Mouse (Mus musculus) G1E (cell line): ENCODE data around the gene Mllt10. TPM values are rescaled to one million over a fixed set of nuclear protein-coding genes. Genes with fewer than 3 reads are reported as not detected.
A peak's percentile ranks its signal among the peaks of the same experiment; 100 is the strongest.

Source experiments
- ATAC-seq: 2 replicates; pipeline ENCODE4 v1.8.0; 2016; ENCODE audit warnings: mild to moderate bottlenecking; ENCODE audit not compliant: insufficient number of reproducible peaks, poor library complexity, low FRiP score, severe bottlenecking; ENCODE audit errors: extremely low read depth
- DNase-seq: peaks from one replicate; pipeline ENCODE4 v3.0.0; 2012; ENCODE audit warnings: low spot score
- H3K27me3 ChIP-seq: 2 replicates; pipeline ENCODE4 v1.6.1; 2012; ENCODE audit warnings: mild to moderate bottlenecking, low read length, inconsistent platforms; ENCODE audit not compliant: insufficient read depth
- H3K36me3 ChIP-seq: replicated peaks from 2 replicates; pipeline ENCODE3; 2012; ENCODE audit warnings: mild to moderate bottlenecking, inconsistent platforms
- H3K4me1 ChIP-seq: 2 replicates; pipeline ENCODE4 v1.6.1; 2012; ENCODE audit warnings: low read depth, low read length, inconsistent platforms, mixed read lengths; ENCODE audit not compliant: insufficient read depth
- H3K4me3 ChIP-seq: 2 replicates; pipeline ENCODE4 v1.5.1; 2012; ENCODE audit warnings: low read depth, mild to moderate bottlenecking, inconsistent platforms, low read length, moderate library complexity, mixed read lengths
- H3K9me3 ChIP-seq: replicated peaks from 2 replicates; pipeline ENCODE4 v1.6.1; 2012; ENCODE audit warnings: inconsistent platforms
- CTCF ChIP-seq: IDR thresholded peaks from 2 replicates; pipeline ENCODE4 v1.5.1; 2012; ENCODE audit warnings: low read depth, low read length, inconsistent platforms, mixed read lengths
- GATA1 ChIP-seq: IDR thresholded peaks from 2 replicates; pipeline ENCODE4 v1.6.1; 2012; ENCODE audit warnings: borderline replicate concordance, low read length, inconsistent platforms, mixed read lengths
- GATA2 ChIP-seq: IDR thresholded peaks from 2 replicates; pipeline ENCODE4 v1.6.1; 2012; ENCODE audit warnings: low read depth, low read length, inconsistent platforms, borderline replicate concordance
- POLR2AphosphoS5 ChIP-seq: IDR thresholded peaks from 2 replicates; pipeline ENCODE4 v1.6.1; 2012; ENCODE audit warnings: low read depth, low read length, inconsistent platforms; ENCODE audit not compliant: insufficient replicate concordance
- TAL1 ChIP-seq: conservative IDR thresholded peaks from 2 replicates; pipeline ENCODE4 v1.6.1; 2012; ENCODE audit warnings: low read depth, low read length, inconsistent platforms, mixed read lengths
- polyA plus RNA-seq: library from polyadenylated mRNA; stranded (reverse); fragments of >175 nt; gene quantifications from 2 replicates; pipeline ENCODE4 v1.2.3, GENCODE M21; 2012
- total RNA-seq, 2 experiments: library from RNA; stranded (forward) in 1 of 2; stranded (reverse) in 1 of 2; fragments of 200-1000 nt in 1 of 2; fragments of >200 nt in 1 of 2; fragmentation: Nextera tagmentation in 1 of 2; gene quantifications; 2 replicates each; pipeline ENCODE4 v1.2.3; 2014 to 2017

The Mllt10 gene
- total and polyA plus RNA-seq, 3 experiments: 20.8 to 141 (median 73.6) TPM

DNA sequence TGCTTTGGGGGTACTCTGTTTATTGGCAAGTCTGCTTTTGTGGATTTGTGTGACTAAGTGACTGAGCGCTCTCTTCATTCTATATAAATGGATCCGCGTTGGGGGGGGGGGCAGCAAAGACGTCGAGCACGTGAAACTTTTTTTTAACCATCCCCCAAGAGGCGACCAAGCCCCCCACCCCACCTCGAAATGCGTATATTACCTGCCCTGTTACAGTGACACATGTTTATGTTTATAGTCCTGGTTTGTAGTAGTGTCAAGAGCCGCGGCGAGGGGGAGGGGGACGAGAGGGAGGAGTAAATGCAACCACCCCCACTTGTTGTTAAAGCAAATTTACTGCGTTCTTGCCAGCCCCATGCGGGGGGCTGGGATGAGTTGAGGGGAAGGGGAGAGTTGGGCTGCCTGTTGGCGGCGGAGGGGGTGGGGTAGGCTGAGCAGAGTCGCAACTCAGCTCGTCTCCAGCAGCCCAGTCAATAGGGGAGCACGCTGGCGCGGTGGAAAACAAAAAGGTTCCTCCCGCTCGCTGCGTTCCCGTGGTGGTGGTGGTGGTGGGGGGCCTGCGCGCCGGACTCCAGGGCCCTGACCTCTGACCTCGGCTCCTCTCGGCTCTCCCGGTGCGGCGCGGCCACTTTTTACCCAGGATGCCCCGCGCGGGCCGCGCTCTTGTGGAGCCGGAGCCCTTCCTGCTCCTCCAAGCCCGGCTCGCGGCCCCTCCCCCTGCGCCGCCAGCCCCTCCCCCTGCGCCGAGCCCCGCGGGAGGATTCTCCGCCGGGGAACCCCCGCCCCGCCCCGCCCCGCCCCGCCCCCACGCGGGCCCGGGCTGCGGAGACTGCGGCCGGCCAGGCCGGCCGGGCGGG is 1.1 kb downstream of the Mllt10 start:
- no peaks in the 10 kb centered on the region for H3K36me3 ChIP-seq
- peaks cover 29% of the 10 kb centered on the region for H3K4me1 ChIP-seq
- DNase-seq: peak; percentile 94
- TF ChIP-seq CTCF: no peak
- TF ChIP-seq GATA1: no peak
- no peak for TF ChIP-seq POLR2AphosphoS5
- no peak for TF ChIP-seq TAL1
- TF ChIP-seq GATA2: no peak
- no peaks in the 10 kb centered on the region for H3K27me3 ChIP-seq
- peak; percentile 29; the same call in 1 of the 2 replicates for ATAC-seq
- H3K9me3 ChIP-seq: no peaks in the 10 kb centered on the region
- H3K4me3 ChIP-seq: peak overlapping the region; percentile 86

DNA sequence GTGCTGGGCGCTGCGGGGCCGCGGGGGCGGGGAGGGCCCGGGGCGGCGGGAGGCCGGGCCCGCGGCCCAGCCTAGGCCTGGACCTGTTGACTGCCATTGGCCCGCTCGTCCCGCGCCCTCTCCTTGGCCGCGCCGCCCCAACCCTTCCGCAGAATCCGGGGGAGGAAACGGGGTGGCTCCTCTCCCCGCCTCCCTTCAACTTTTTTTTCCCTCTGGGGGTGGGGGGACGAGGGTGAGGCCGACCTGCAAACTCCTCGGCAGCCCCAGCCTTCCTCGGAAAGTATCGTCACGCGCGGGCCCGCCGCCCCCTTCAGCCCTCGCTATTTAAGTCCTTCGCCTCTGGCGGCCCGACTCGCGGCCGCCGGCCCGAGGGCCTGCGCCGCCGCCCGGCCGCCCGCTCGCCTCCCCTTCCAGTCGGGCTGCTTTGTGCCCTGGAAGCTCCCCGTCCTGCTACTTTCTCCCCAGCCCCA is 1.8 kb downstream of the Mllt10 start:
- DNase-seq: peak; percentile 93
- peaks cover 29% of the 10 kb centered on the region for H3K4me1 ChIP-seq
- no peak for TF ChIP-seq CTCF
- TF ChIP-seq POLR2AphosphoS5: no peak
- no peak for TF ChIP-seq TAL1
- no peak for TF ChIP-seq GATA2
- TF ChIP-seq GATA1: no peak

DNA sequence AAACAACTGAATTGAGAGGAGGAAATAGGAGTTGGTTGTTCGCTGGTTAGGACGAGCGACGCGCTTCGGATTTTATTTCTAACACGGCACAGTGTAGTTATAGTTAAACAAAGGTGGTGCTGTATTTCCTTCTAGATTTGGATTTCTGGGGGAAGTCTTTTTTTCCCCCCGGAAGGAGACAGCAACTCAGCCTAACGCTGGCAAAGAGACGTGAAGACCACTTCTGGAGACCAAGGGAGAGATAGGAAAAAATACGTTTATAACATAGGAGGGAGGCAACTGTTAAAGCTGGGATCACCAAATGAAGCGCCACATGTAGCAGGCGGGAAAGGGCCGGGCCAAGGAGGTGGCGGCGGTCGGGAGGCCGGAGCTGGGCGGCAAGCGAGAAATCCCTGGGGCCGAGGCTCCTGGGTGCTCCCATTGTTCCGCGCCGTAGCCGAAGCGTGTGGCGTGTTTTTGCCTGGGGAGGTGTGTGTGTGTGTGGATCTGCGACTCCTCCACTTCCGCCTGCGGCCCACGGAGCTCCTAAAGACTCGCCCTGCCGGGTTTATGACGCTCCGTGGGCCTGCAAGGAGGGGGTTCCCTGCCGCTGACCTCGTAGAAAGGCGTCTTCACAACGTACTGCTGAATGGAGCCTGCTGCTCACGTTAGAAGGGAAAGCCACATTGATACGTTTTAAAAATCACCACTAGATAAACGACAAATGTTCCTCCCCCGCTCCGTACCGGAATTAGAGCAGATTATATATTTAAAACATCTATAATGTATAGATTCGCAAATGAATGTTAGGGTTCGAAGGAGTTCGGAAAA is 2.5 kb downstream of the Mllt10 start:
- Histone ChIP-seq H3K27me3 (no peaks in the 10 kb centered on the region), H3K9me3 (no peaks in the 10 kb centered on the region), H3K4me1 (peaks cover 29% of the 10 kb centered on the region), H3K36me3 (no peaks in the 10 kb centered on the region), H3K4me3 (peak overlapping the region; percentile 86)
- no peak for TF ChIP-seq GATA1
- no peak for TF ChIP-seq POLR2AphosphoS5
- no peak for TF ChIP-seq TAL1
- TF ChIP-seq GATA2: no peak
- no peak for TF ChIP-seq CTCF
- DNase-seq: peak; percentile 49
- ATAC-seq: no peak

More for the DNA sequence above, 1.8 kb downstream of the Mllt10 start:
- Histone ChIP-seq H3K36me3 (no peaks in the 10 kb centered on the region), H3K27me3 (no peaks in the 10 kb centered on the region), H3K9me3 (no peaks in the 10 kb centered on the region), H3K4me3 (peak overlapping the region; percentile 86)
- ATAC-seq: peak; percentile 86

DNA sequence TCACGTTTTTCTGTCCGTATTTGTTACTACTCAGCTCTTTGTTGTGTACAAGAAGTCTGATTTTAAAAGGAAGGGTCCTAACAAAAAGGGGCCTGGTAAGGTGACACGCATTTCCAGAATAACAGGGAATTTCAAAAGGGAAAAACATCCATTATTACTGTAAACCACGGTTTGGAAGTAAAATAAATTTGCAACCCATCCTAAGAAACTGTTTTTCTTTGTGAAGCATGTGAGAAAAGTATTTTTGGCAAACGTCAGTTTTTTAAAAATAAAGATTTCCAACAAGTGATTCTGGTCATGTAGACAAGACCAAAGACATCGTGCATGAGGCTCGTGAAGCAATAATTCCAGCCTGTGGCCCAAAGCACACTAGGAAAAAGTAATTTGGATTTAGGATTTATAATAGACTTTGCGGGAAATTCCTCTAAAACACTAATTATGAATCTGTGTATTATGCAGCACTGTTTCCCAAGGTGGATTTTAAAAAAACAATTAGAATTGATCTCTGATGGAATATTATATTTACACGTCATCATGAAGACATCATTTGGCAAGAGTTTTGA is 3.2 kb downstream of the Mllt10 start:
- TF ChIP-seq GATA1: no peak
- TF ChIP-seq TAL1: no peak
- TF ChIP-seq GATA2: no peak
- no peak for TF ChIP-seq POLR2AphosphoS5
- no peak for TF ChIP-seq CTCF
- H3K36me3 ChIP-seq: no peaks in the 10 kb centered on the region
- DNase-seq (no peak), ATAC-seq (no peak)
- H3K27me3 ChIP-seq: no peaks in the 10 kb centered on the region
- peak overlapping the region; percentile 86 for H3K4me3 ChIP-seq
- H3K9me3 ChIP-seq: no peaks in the 10 kb centered on the region
- peaks cover 29% of the 10 kb centered on the region for H3K4me1 ChIP-seq

DNA sequence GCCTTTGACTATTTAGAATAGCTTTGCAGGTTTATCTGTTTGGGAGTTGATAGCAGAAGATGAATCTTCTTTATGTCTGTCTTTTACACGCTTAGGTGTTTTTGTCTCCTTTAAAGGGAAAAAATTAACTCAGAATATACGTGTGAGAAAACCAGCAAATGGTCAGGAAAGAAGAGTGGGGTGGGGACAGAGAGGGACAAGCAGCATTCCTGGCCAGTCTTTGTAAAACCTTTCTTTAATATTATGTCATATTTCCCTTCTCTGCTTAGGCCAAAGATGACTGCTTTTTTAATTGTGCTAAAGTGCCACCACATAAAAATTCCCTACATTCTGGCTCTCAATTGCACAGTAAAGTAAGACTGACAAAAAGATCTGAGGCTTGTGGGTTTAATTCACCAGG is 4.0 kb downstream of the Mllt10 start:
- peaks cover 29% of the 10 kb centered on the region for H3K4me1 ChIP-seq
- no peak for ATAC-seq

DNA sequence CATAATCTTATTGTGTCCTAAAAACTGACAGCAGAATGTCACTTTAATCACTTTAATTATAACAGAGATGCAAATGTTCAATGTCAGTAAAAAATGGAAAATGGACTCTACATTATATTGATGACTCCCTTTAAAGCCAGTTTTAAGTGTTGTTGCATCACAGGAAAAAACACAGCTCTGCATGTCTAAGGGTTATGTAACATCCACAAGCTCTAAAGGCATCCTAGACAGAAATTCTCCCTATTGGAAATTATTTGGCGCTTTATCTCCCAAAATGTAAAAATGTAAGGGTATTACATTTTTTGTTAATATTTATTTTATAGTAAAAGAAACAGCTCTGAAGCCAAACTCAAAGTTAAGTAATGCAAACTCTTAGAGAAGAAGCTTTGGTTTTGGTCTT is 4.9 kb downstream of the Mllt10 start:
- ATAC-seq (no peak), DNase-seq (no peak)
- Histone ChIP-seq H3K36me3 (no peaks in the 10 kb centered on the region), H3K4me3 (no peak overlapping the region), H3K9me3 (no peaks in the 10 kb centered on the region), H3K4me1 (peaks cover 28% of the 10 kb centered on the region), H3K27me3 (no peaks in the 10 kb centered on the region)
- TF ChIP-seq TAL1 (no peak), CTCF (no peak), POLR2AphosphoS5 (no peak), GATA1 (no peak), GATA2 (no peak)

More for the DNA sequence above, 4.0 kb downstream of the Mllt10 start:
- DNase-seq: no peak
- Histone ChIP-seq H3K27me3 (no peaks in the 10 kb centered on the region), H3K9me3 (no peaks in the 10 kb centered on the region), H3K4me3 (no peak overlapping the region), H3K36me3 (no peaks in the 10 kb centered on the region)
- TF ChIP-seq TAL1 (no peak), POLR2AphosphoS5 (no peak), CTCF (no peak), GATA2 (no peak), GATA1 (no peak)
